Mouse (Mus musculus) liver, embryonic 11.5 days (tissue): ENCODE data around the gene Psme1. TPM values are rescaled to one million over a fixed set of nuclear protein-coding genes. Genes with fewer than 3 reads are reported as not detected.

Source experiments
- ATAC-seq: fragments of 200-750 bp; cut with Nextera tagmentation; replicated peaks from 2 replicates; pipeline ENCODE4 v1.8.0; 2017; ENCODE audit warnings: moderate number of reproducible peaks, mild to moderate bottlenecking, moderate TSS enrichment, moderate library complexity; ENCODE audit not compliant: low FRiP score
- DNase-seq: peaks from one replicate; pipeline ENCODE4 v3.0.0-alpha.2; 2017; ENCODE audit warnings: low spot score
- H3K27ac ChIP-seq: fragments of 300-500 bp; sonication (generic); 2 replicates; pipeline ENCODE4 v1.5.1; 2014; ENCODE audit warnings: mild to moderate bottlenecking, low read depth, low read length, control low read depth
- H3K27me3 ChIP-seq: fragments of 300-500 bp; sonication (generic); replicated peaks from 2 replicates; pipeline ENCODE4 v1.6.1; 2014; ENCODE audit warnings: low read length, mixed read lengths; ENCODE audit not compliant: control insufficient read depth, insufficient read depth
- H3K36me3 ChIP-seq: fragments of 300-500 bp; sonication (generic); 2 replicates; pipeline ENCODE4 v1.6.1; 2014; ENCODE audit warnings: mild to moderate bottlenecking, low read length, moderate library complexity, mixed read lengths; ENCODE audit not compliant: control insufficient read depth, insufficient read depth
- H3K4me1 ChIP-seq: fragments of 300-500 bp; sonication (generic); replicated peaks from 2 replicates; pipeline ENCODE4 v1.6.1; 2014; ENCODE audit warnings: low read length, mixed read lengths; ENCODE audit not compliant: control insufficient read depth, insufficient read depth
- H3K4me2 ChIP-seq: fragments of 300-500 bp; sonication (generic); 2 replicates; pipeline ENCODE4 v1.6.1; 2014; ENCODE audit warnings: mild to moderate bottlenecking, control low read depth, moderate library complexity
- H3K4me3 ChIP-seq: fragments of 300-500 bp; sonication (generic); 2 replicates; pipeline ENCODE4 v1.5.1; 2014; ENCODE audit warnings: low read depth, low read length, control low read depth
- H3K9ac ChIP-seq: fragments of 300-500 bp; sonication (generic); 2 replicates; pipeline ENCODE4 v1.6.1; 2014; ENCODE audit warnings: low read depth, low read length, control low read depth
- H3K9me3 ChIP-seq: fragments of 300-500 bp; sonication (generic); 2 replicates; pipeline ENCODE4 v1.6.1; 2016; ENCODE audit warnings: low read length, inconsistent platforms, mixed read lengths; ENCODE audit not compliant: control insufficient read depth
- WGBS: fragments of 180-500 bp; shearing (Covaris S2); extraction: QIAGEN DNeasy Blood & Tissue Kit; methylation state at CpG from one replicate; pipeline ENCODE4 v1.1.7; 2014; 5-methylcytosine and 5-hydroxymethylcytosine counted together
- polyA plus RNA-seq: library from polyadenylated mRNA; unstranded; fragments of >200 nt; fragmentation: Nextera tagmentation; extraction: Ambion mirVana; gene quantifications from 2 replicates; pipeline ENCODE4 v1.2.1, GENCODE M21; 2014

Gene Psme1
- polyA plus RNA-seq, 1 experiment from 2014 or later, result 172 TPM

DNA sequence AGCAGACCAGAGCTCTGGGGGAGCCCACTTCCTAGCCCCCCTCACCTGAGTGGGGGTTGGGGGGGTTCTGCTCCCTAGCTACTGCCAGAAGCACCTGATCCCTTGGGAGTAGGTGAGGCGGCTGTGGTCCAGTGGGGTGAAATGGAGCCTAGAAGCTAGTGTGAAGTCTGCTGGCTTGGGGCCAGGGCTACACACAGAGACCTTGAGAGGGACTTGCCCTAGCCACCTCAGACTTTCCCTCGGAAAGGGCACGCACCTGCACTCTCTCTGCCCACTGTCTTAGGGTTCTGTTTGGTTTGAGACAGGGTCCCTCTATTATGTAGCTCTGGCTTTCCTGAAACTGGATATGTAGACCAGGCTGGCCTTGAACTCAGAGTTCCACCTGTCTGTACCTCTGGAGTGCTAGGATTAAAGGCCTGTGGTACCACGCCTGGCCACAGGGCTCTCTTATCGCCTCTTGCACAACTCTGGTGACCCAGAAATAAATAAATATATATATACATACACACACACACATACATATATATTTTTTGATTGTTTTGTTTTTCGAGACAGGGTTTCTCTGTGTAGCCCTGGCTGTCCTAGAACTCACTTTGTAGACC lies 846 bp downstream of the Psme1 start:
- peak overlapping the region; percentile 88 for H3K9ac ChIP-seq
- WGBS, result 17% methylated on average over 6 of the region's 6 CpGs
- peak overlapping the region; percentile 72 for H3K4me3 ChIP-seq
- ATAC-seq, result peak; percentile 58
- peak overlapping the region; percentile 81 for H3K27ac ChIP-seq
- H3K4me1 ChIP-seq, result peaks cover 20% of the 10 kb centered on the region
- no peaks in the 10 kb centered on the region for H3K9me3 ChIP-seq
- peaks cover 13% of the 10 kb centered on the region; the same call in 1 of the 2 replicates for H3K36me3 ChIP-seq
- DNase-seq, result peak; percentile 56
- peak overlapping the region; percentile 77 for H3K4me2 ChIP-seq
- H3K27me3 ChIP-seq, result no peaks in the 10 kb centered on the region

- H3K27ac ChIP-seq, result peak overlapping the region; percentile 35
- peak overlapping the region; percentile 77 for H3K4me2 ChIP-seq
- ATAC-seq (no peak), DNase-seq (no peak)
- H3K4me3 ChIP-seq, result no peak overlapping the region
- peaks cover 28% of the 10 kb centered on the region for H3K4me1 ChIP-seq
- H3K9ac ChIP-seq, result no peak overlapping the region
- H3K27me3 ChIP-seq, result no peaks in the 10 kb centered on the region
- WGBS, result 86% methylated on average over 23 of the region's 23 CpGs
- no peaks in the 10 kb centered on the region for H3K9me3 ChIP-seq
- peaks cover 13% of the 10 kb centered on the region; the same call in 1 of the 2 replicates for H3K36me3 ChIP-seq
These were observed 1.9 kb downstream of the Psme1 start for GRCm38 (mm10) chr14:55579511-55580496.

- WGBS, result 86% methylated on average over 16 of the region's 16 CpGs
- no peaks in the 10 kb centered on the region for H3K9me3 ChIP-seq
- no peaks in the 10 kb centered on the region for H3K27me3 ChIP-seq
- no peak for ATAC-seq
- H3K9ac ChIP-seq, result no peak overlapping the region
- peaks cover 29% of the 10 kb centered on the region for H3K4me1 ChIP-seq
- H3K4me2 ChIP-seq, result no peak overlapping the region
- H3K36me3 ChIP-seq, result peaks cover 13% of the 10 kb centered on the region; the same call in 1 of the 2 replicates
- H3K4me3 ChIP-seq, result no peak overlapping the region
- H3K27ac ChIP-seq, result no peak overlapping the region
- no peak for DNase-seq
These were observed 2.8 kb downstream of the Psme1 start for GRCm38 (mm10) chr14:55580731-55581130.

GRCm38 (mm10) chr14:55581981-55582681 lies 4.2 kb downstream of the Psme1 start:
- Histone ChIP-seq H3K27me3 (no peaks in the 10 kb centered on the region), H3K4me1 (peaks cover 40% of the 10 kb centered on the region), H3K27ac (no peak overlapping the region; the same call in 1 of the 2 replicates), H3K9ac (no peak overlapping the region), H3K4me2 (no peak overlapping the region), H3K9me3 (no peaks in the 10 kb centered on the region), H3K4me3 (no peak overlapping the region), H3K36me3 (peaks cover 13% of the 10 kb centered on the region; the same call in 1 of the 2 replicates)
- DNase-seq (no peak), ATAC-seq (no peak)
- WGBS, result 80% methylated on average over 9 of the region's 9 CpGs

DNA sequence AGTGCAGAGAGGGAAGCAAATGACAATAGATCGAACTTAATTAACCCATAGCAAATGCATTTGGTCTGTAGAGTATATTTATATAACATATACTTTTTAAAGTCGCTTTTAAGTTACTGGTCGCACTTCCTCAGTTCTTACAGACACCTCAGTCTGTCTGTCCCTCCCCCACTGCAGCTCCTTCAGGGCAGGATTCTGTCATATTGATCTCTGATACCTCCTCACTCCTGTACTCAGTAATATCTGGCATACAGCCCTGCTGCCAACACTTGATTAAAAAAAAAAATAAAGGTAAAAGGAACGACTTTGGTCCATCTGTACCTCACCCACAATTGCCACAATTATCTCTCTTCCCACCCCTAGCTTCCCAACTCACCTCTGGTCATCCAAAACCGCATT lies 6.4 kb downstream of the Psme1 start:
- ATAC-seq (no peak), DNase-seq (no peak)
- Histone ChIP-seq H3K9ac (peak overlapping the region; percentile 71), H3K9me3 (no peaks in the 10 kb centered on the region), H3K27ac (peak overlapping the region; percentile 98), H3K36me3 (peaks cover 15% of the 10 kb centered on the region; the same call in 1 of the 2 replicates), H3K4me3 (peak overlapping the region; percentile 68), H3K4me2 (peak overlapping the region; percentile 94), H3K4me1 (peaks cover 37% of the 10 kb centered on the region), H3K27me3 (no peaks in the 10 kb centered on the region)
- WGBS, result 30% methylated on average over 5 of the region's 5 CpGs

- Histone ChIP-seq H3K9ac (peak within 1 kb of the TSS; percentile 71), H3K9me3 (no peaks in the 10 kb centered on the region), H3K27me3 (no peaks in the 10 kb centered on the region), H3K27ac (peak within 1 kb of the TSS; percentile 98), H3K36me3 (peaks cover 15% of the 10 kb centered on the region; the same call in 1 of the 2 replicates), H3K4me2 (peak within 1 kb of the TSS; percentile 94), H3K4me3 (peak within 1 kb of the TSS; percentile 68), H3K4me1 (peaks cover 36% of the 10 kb centered on the region)
- ATAC-seq, result peak; percentile 94
- DNase-seq, result peak; percentile 83
- 2% methylated on average over 43 of the region's 43 CpGs for WGBS
These were observed 7.0 kb downstream of the Psme1 start, which contains the start of gene Emc9 for GRCm38 (mm10) chr14:55584702-55585565. TSS of gene Emc9 (minus strand) at chr14:55585302.

GRCm38 (mm10) chr14:55585566-55585960 lies 7.6 kb downstream of the Psme1 start:
- Histone ChIP-seq H3K4me1 (peaks cover 40% of the 10 kb centered on the region), H3K4me2 (peak overlapping the region; percentile 94), H3K9ac (peak overlapping the region; percentile 56), H3K27me3 (no peaks in the 10 kb centered on the region), H3K4me3 (peak overlapping the region; percentile 28), H3K9me3 (no peaks in the 10 kb centered on the region), H3K27ac (peak overlapping the region; percentile 98), H3K36me3 (peaks cover 13% of the 10 kb centered on the region; the same call in 1 of the 2 replicates)
- WGBS, result 22% methylated on average over 6 of the region's 6 CpGs
- DNase-seq, result no peak
- peak; percentile 63 for ATAC-seq
